Comparison of ENCODE assay signal across 27 mouse cellular contexts in genomic region chr8:128704836-128705235, GRCm38 (mm10). TPM values are rescaled to one million over a fixed set of nuclear protein-coding genes. Genes with fewer than 3 reads are reported as not detected.
DNase-seq lines count a peak whose midpoint lies in the region; ATAC-seq and TF ChIP-seq lines count a peak whose summit lies in the region.
"Had no signal": no experiment of that assay in that cellular context is flagged by ENCODE, and none has a peak within 500 bp of the region (broad histone marks: within the 10 kb centered on the region; RNA-seq: fewer than 3 reads in every experiment).

No protein-coding gene starts in this region.

- H3K27ac ChIP-seq in heart, postnatal 0 days (ENCODE audit: low read depth) = peak overlapping the region; percentile 67
- H3K27ac ChIP-seq in embryonic fibroblast, embryonic 13.5 days (ENCODE audit: insufficient read depth, low read length) = peak overlapping the region; percentile 77
- H3K27ac ChIP-seq in limb, embryonic 10.5 days = no peak overlapping the region
- H3K27ac ChIP-seq: hindbrain, embryonic 14.5 days; hindbrain, postnatal 0 days had no signal

- no peak for TF ChIP-seq POLR2A in embryonic fibroblast, embryonic 13.5 days (IDR thresholded peaks at IDR 0.05; ENCODE audit: low read depth, low read length)

- H3K4me1 ChIP-seq in heart, postnatal 0 days (ENCODE audit: control insufficient read depth, insufficient read depth) = peaks cover 26% of the 10 kb centered on the region
- peaks cover 10% of the 10 kb centered on the region for H3K4me1 ChIP-seq in embryonic fibroblast, embryonic 13.5 days (ENCODE audit: control insufficient read depth, insufficient read depth, low read length)
- no peaks in the 10 kb centered on the region for H3K4me1 ChIP-seq in limb, embryonic 10.5 days

- no peak overlapping the region for H3K9ac ChIP-seq in heart, postnatal 0 days (replicated peaks; ENCODE audit: low read depth, low read length)
- H3K9ac ChIP-seq: forebrain, postnatal 0 days; hindbrain, embryonic 14.5 days had no signal

- H3K4me3 ChIP-seq in heart, postnatal 0 days (ENCODE audit: low read depth, low read length) = no peak overlapping the region
- no peak overlapping the region for H3K4me3 ChIP-seq in embryonic fibroblast, embryonic 13.5 days (ENCODE audit: insufficient read depth, low read length)
- no peak overlapping the region for H3K4me3 ChIP-seq in limb, embryonic 10.5 days

- no peaks in the 10 kb centered on the region for H3K27me3 ChIP-seq in heart, postnatal 0 days (ENCODE audit: control insufficient read depth, insufficient read depth, low read length)
- H3K27me3 ChIP-seq in limb, embryonic 10.5 days (ENCODE audit: low read depth, poor library complexity, severe bottlenecking) = no peaks in the 10 kb centered on the region
- H3K27me3 ChIP-seq: CH12.LX had no signal

- TF ChIP-seq EP300 in heart, postnatal 0 days (IDR thresholded peaks at IDR 0.05; ENCODE audit: low read depth) = no peak

- no peaks in the 10 kb centered on the region for H3K9me3 ChIP-seq in heart, postnatal 0 days (replicated peaks; ENCODE audit: control insufficient read depth, low read length)
- H3K9me3 ChIP-seq in limb, embryonic 10.5 days (replicated peaks) = no peaks in the 10 kb centered on the region
- H3K9me3 ChIP-seq: G1E had no signal

- peak; percentile 72 for ATAC-seq in frontal cortex, adult (ENCODE audit: low TSS enrichment)
- no peak for ATAC-seq in heart, postnatal 0 days (ENCODE audit: insufficient read depth, low read depth)
- ATAC-seq: forebrain, embryonic 14.5 days; forebrain, postnatal 0 days; hindbrain, postnatal 0 days; inflammation-experienced regulatory T-cells, adult 6 months; intestine, embryonic 16.5 days had no signal

- TF ChIP-seq CTCF in heart, postnatal 0 days (IDR thresholded peaks at IDR 0.05; ENCODE audit: low read depth) = no peak
- no peak for TF ChIP-seq CTCF in embryonic fibroblast, embryonic 13.5 days (IDR thresholded peaks at IDR 0.05; ENCODE audit: borderline replicate concordance, insufficient read depth, low read length)

- H3K36me3 ChIP-seq in heart, postnatal 0 days (replicated peaks; ENCODE audit: control insufficient read depth, insufficient read depth, low read length) = peaks cover 27% of the 10 kb centered on the region
- H3K36me3 ChIP-seq in limb, embryonic 10.5 days = peaks cover 44% of the 10 kb centered on the region

- no peak overlapping the region for H3K4me2 ChIP-seq in heart, postnatal 0 days (ENCODE audit: low read depth, low read length)
- H3K4me2 ChIP-seq: heart, embryonic 11.5 days; hindbrain, embryonic 14.5 days had no signal

- DNase-seq in frontal cortex, postnatal 25 days (ENCODE audit: low spot score in 2 of 2) = no peak
- DNase-seq in heart, postnatal 0 days (ENCODE audit: low spot score) = no peak
- DNase-seq in heart, postnatal 4 days = no peak
- DNase-seq in 3T3-L1 (ENCODE audit: low read depth, low spot score) = peak; percentile 78
- no peak for DNase-seq in limb, embryonic 10.5 days (ENCODE audit: low spot score)
- DNase-seq in cerebellum, adult 8-10 months = no peak
- DNase-seq: adrenal gland, adult 2 months; adrenal gland, postnatal 14 days; B cell, adult 2 months; cerebellum, adult 11-12 months; cerebellum, adult 9-10 months; cerebellum, postnatal 14 days; forebrain, postnatal 0 days; gastrocnemius, postnatal 25 days; heart, adult 18-20 months; heart, postnatal 10 days; heart, postnatal 36 days had no signal

- WGBS in heart, postnatal 0 days = 70% methylated on average over 2 of the region's 2 CpGs
- 93% methylated on average over 2 of the region's 2 CpGs for WGBS in limb, embryonic 10.5 days

RNA-seq across cellular contexts. Expression of gene Itgb1, which starts 19.4 kb away (rescaled TPM):
- total RNA-seq in heart, postnatal 0 days (2014; rRNA removed; ENCODE audit: low replicate concordance) = 240 and 317 TPM in 2 replicates
- 289 and 315 TPM in 2 replicates for polyA plus RNA-seq in heart, postnatal 0 days (2015; fragmentation: Nextera tagmentation; extraction: Ambion mirVana)
- 100 to 1,000 TPM; 645 to 673 TPM for total RNA-seq in heart, postnatal 4 days (2021)
- 1,192 and 1,667 TPM in 2 replicates for polyA plus RNA-seq in embryonic fibroblast, embryonic 13.5 days (2011; ENCODE audit: insufficient read length, low read depth, missing spikeins)
- polyA plus RNA-seq in limb, embryonic 10.5 days (2016; fragmentation: Nextera tagmentation; extraction: Ambion mirVana) = 126 and 154 TPM in 2 replicates
